Mouse (Mus musculus): ENCODE results near the gene Irf6. TPM values are rescaled to one million over a fixed set of nuclear protein-coding genes. Genes with fewer than 3 reads are reported as not detected.

Gene Irf6
- polyA plus RNA-seq, 1 experiment, result 1.5 TPM

DNA sequence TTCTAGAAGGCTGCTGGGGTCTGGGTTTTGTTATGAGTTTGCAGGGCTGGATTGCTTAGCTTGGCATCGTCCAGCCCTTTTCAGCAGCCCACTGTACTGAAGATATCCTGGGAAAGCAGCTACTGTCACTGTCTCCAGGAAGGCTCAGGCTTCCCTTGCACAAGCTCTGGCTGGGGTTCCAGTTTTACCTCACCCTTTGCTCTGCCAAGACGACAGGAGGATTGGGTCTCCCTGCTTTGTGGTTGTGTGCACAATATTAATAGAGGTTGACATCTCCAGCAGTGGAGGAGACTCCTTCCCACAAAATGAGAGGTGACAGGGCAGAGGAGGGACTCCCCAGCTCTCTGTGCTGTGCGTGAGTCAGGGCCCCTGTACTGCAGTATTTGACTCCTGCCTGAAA lies 3.7 kb upstream of the Irf6 start:
- no peaks in the 10 kb centered on the region; the same call in 1 of the 2 replicates for H3K27me3 ChIP-seq (ENCODE audit: control insufficient read depth, insufficient read depth, low read length)
- no peaks in the 10 kb centered on the region; the same call in 1 of the 2 replicates for H3K4me1 ChIP-seq (ENCODE audit: control insufficient read depth, insufficient read depth, insufficient read length)
- no peak for DNase-seq (ENCODE audit: low read depth in 1 of 2, low spot score in 2 of 2)

GRCm38 (mm10) chr1:193151134-193151533 lies 1.8 kb upstream of the Irf6 start:
- no peaks in the 10 kb centered on the region; the same call in 1 of the 2 replicates for H3K4me1 ChIP-seq (ENCODE audit: control insufficient read depth, insufficient read depth, insufficient read length)
- DNase-seq (ENCODE audit: low read depth in 1 of 2, low spot score in 2 of 2), result no peak
- no peak overlapping the region for H3K27ac ChIP-seq (ENCODE audit: insufficient read depth, low read length)
- no peaks in the 10 kb centered on the region; the same call in 1 of the 2 replicates for H3K27me3 ChIP-seq (ENCODE audit: control insufficient read depth, insufficient read depth, low read length)
- WGBS, result 71% methylated on average over 7 of the region's 7 CpGs
- no peak overlapping the region for H3K4me3 ChIP-seq (ENCODE audit: extremely low read depth, insufficient read depth, insufficient read length)
- no peaks in the 10 kb centered on the region for H3K36me3 ChIP-seq (ENCODE audit: control insufficient read depth, insufficient read depth, low read length)
- no peak for TF ChIP-seq CTCF (IDR thresholded peaks at IDR 0.05; ENCODE audit: extremely low read depth, insufficient read depth, insufficient read length, insufficient replicate concordance)
- TF ChIP-seq POLR2A (IDR thresholded peaks at IDR 0.05; ENCODE audit: low read depth, low read length), result no peak

More for the DNA sequence above, 3.7 kb upstream of the Irf6 start:
- Histone ChIP-seq H3K4me3 (ENCODE audit: extremely low read depth, insufficient read depth, insufficient read length) (no peak overlapping the region), H3K36me3 (ENCODE audit: control insufficient read depth, insufficient read depth, low read length) (no peaks in the 10 kb centered on the region), H3K27ac (ENCODE audit: insufficient read depth, low read length) (no peak overlapping the region)
- 78% methylated on average over 3 of the region's 3 CpGs for WGBS
- TF ChIP-seq CTCF (IDR thresholded peaks at IDR 0.05; ENCODE audit: extremely low read depth, insufficient read depth, insufficient read length, insufficient replicate concordance), result no peak
- TF ChIP-seq POLR2A (IDR thresholded peaks at IDR 0.05; ENCODE audit: low read depth, low read length), result no peak

GRCm38 (mm10) chr1:193153561-193153960 lies 650 bp downstream of the Irf6 start:
- H3K36me3 ChIP-seq (ENCODE audit: control insufficient read depth, insufficient read depth, low read length), result no peaks in the 10 kb centered on the region
- no peak overlapping the region for H3K27ac ChIP-seq (ENCODE audit: insufficient read depth, low read length)
- WGBS, result 78% methylated on average over 16 of the region's 16 CpGs
- H3K27me3 ChIP-seq (ENCODE audit: control insufficient read depth, insufficient read depth, low read length), result no peaks in the 10 kb centered on the region; the same call in 1 of the 2 replicates
- no peak overlapping the region for H3K4me3 ChIP-seq (ENCODE audit: extremely low read depth, insufficient read depth, insufficient read length)
- TF ChIP-seq CTCF (IDR thresholded peaks at IDR 0.05; ENCODE audit: extremely low read depth, insufficient read depth, insufficient read length, insufficient replicate concordance) (no peak), POLR2A (IDR thresholded peaks at IDR 0.05; ENCODE audit: low read depth, low read length) (no peak)
- H3K4me1 ChIP-seq (ENCODE audit: control insufficient read depth, insufficient read depth, insufficient read length), result no peaks in the 10 kb centered on the region; the same call in 1 of the 2 replicates
- no peak for DNase-seq (ENCODE audit: low read depth in 1 of 2, low spot score in 2 of 2)

GRCm38 (mm10) chr1:193156316-193157110 lies 3.6 kb downstream of the Irf6 start:
- Histone ChIP-seq H3K36me3 (ENCODE audit: control insufficient read depth, insufficient read depth, low read length) (no peaks in the 10 kb centered on the region), H3K27ac (ENCODE audit: insufficient read depth, low read length) (no peak overlapping the region), H3K4me3 (ENCODE audit: extremely low read depth, insufficient read depth, insufficient read length) (no peak overlapping the region), H3K27me3 (ENCODE audit: control insufficient read depth, insufficient read depth, low read length) (no peaks in the 10 kb centered on the region; the same call in 1 of the 2 replicates), H3K4me1 (ENCODE audit: control insufficient read depth, insufficient read depth, insufficient read length) (peaks cover 8% of the 10 kb centered on the region)
- no peak for DNase-seq (ENCODE audit: low read depth in 1 of 2, low spot score in 2 of 2)
- 68% methylated on average over 15 of the region's 15 CpGs for WGBS
- no peak for TF ChIP-seq POLR2A (IDR thresholded peaks at IDR 0.05; ENCODE audit: low read depth, low read length)
- TF ChIP-seq CTCF (IDR thresholded peaks at IDR 0.05; ENCODE audit: extremely low read depth, insufficient read depth, insufficient read length, insufficient replicate concordance), result no peak

- no peak for DNase-seq (ENCODE audit: low read depth in 1 of 2, low spot score in 2 of 2)
- Histone ChIP-seq H3K27ac (ENCODE audit: insufficient read depth, low read length) (no peak overlapping the region), H3K27me3 (ENCODE audit: control insufficient read depth, insufficient read depth, low read length) (no peaks in the 10 kb centered on the region; the same call in 1 of the 2 replicates), H3K36me3 (ENCODE audit: control insufficient read depth, insufficient read depth, low read length) (no peaks in the 10 kb centered on the region), H3K4me3 (ENCODE audit: extremely low read depth, insufficient read depth, insufficient read length) (no peak overlapping the region), H3K4me1 (ENCODE audit: control insufficient read depth, insufficient read depth, insufficient read length) (peaks cover 8% of the 10 kb centered on the region)
- TF ChIP-seq CTCF (IDR thresholded peaks at IDR 0.05; ENCODE audit: extremely low read depth, insufficient read depth, insufficient read length, insufficient replicate concordance), result no peak
- TF ChIP-seq POLR2A (IDR thresholded peaks at IDR 0.05; ENCODE audit: low read depth, low read length), result no peak
- 89% methylated on average over 8 of the region's 8 CpGs for WGBS
Measured at GRCm38 (mm10) chr1:193157111-193157492, 4.2 kb downstream of the Irf6 start.

DNA sequence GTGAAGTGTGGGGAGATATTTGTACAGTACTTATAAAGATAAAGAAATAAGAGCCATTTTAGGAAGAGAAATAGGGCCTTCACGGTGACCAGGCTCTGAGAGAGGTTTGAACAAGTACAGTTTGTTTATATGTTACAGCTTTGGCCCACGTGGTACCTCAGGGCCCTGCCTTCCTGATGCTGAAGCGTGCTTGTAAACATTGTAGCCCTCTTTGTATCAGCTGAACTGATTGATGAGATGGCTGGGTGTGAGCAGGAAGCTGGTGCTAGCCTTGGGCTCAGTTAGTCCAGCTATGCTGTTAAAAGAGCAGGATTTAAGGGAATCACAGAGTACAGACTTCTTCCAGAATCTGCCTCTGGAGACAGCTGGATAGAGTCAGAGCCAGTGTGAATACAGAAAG lies 6.3 kb downstream of the Irf6 start:
- DNase-seq (ENCODE audit: low read depth in 1 of 2, low spot score in 2 of 2), result no peak
- TF ChIP-seq POLR2A (IDR thresholded peaks at IDR 0.05; ENCODE audit: low read depth, low read length) (no peak), CTCF (IDR thresholded peaks at IDR 0.05; ENCODE audit: extremely low read depth, insufficient read depth, insufficient read length, insufficient replicate concordance) (no peak)
- Histone ChIP-seq H3K4me3 (ENCODE audit: extremely low read depth, insufficient read depth, insufficient read length) (no peak overlapping the region), H3K27me3 (ENCODE audit: control insufficient read depth, insufficient read depth, low read length) (no peaks in the 10 kb centered on the region), H3K27ac (ENCODE audit: insufficient read depth, low read length) (peak overlapping the region; percentile 13; the same call in 1 of the 2 replicates), H3K36me3 (ENCODE audit: control insufficient read depth, insufficient read depth, low read length) (no peaks in the 10 kb centered on the region), H3K4me1 (ENCODE audit: control insufficient read depth, insufficient read depth, insufficient read length) (peaks cover 8% of the 10 kb centered on the region; the same call in 1 of the 2 replicates)
- 48% methylated on average over 3 of the region's 3 CpGs for WGBS

DNA sequence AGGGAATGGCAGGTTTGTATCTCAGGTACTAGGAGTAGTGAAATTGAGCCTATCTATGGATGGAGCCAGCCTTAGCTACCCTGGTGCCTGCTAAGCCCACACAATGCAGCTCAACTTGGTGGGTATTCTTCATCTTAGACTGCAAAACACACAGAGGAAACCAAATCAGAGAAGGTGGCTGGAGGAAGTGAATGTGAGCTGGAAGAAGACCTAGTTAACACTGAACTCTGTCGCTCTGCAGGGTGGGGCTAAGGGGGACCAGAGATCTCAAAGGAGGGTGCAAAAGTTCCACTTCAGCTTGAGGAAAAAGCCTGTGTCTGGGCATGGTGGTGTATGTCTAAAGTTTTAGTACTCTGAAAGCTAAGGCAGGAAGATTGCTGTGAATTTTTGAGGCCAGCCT lies 6.7 kb downstream of the Irf6 start:
- no peak for TF ChIP-seq CTCF (IDR thresholded peaks at IDR 0.05; ENCODE audit: extremely low read depth, insufficient read depth, insufficient read length, insufficient replicate concordance)
- TF ChIP-seq POLR2A (IDR thresholded peaks at IDR 0.05; ENCODE audit: low read depth, low read length), result no peak
- no peaks in the 10 kb centered on the region for H3K27me3 ChIP-seq (ENCODE audit: control insufficient read depth, insufficient read depth, low read length)
- H3K4me1 ChIP-seq (ENCODE audit: control insufficient read depth, insufficient read depth, insufficient read length), result peaks cover 8% of the 10 kb centered on the region; the same call in 1 of the 2 replicates
- peak overlapping the region; percentile 46; the same call in 1 of the 2 replicates for H3K27ac ChIP-seq (ENCODE audit: insufficient read depth, low read length)
- H3K4me3 ChIP-seq (ENCODE audit: extremely low read depth, insufficient read depth, insufficient read length), result no peak overlapping the region
- peak in 1 of 2 experiments; percentile 19 for DNase-seq (ENCODE audit: low read depth in 1 of 2, low spot score in 2 of 2)
- 9% methylated on average over 1 of the region's 1 CpGs for WGBS
- no peaks in the 10 kb centered on the region for H3K36me3 ChIP-seq (ENCODE audit: control insufficient read depth, insufficient read depth, low read length)

Data from spleen, adult 2 months (tissue).